Mouse (Mus musculus): ENCODE measurements around the gene Gdf3.
"Not testable (repeated sequence)": the region's sequence is repeated elsewhere in the genome, so short reads cannot be mapped to it uniquely, and the experiment has no call there.

The Gdf3 gene

DNA sequence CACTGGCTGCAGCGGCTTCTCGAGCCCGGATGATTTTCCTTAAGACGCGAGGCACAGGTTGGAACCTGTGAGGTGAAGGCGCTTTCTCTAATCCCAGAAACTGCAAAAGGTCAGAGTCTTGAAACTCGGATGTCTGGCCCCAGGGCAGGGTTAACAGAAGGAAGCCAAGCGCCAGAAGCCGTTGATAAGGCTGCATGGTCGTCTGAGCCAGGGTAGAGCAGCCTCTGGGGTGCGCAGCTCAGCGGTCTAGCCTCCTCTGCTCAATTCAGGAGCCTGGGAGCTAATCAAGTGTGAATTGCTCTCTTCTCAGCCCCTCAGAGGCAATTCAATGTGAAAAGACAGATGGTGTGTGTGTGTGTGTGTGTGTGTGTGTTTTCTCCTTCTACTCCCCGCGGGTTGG is at the start of gene Gdf3:
Gene Gdf3, minus strand, starts transcription at position 317 of the 400 bp plus-strand sequence.
- no peak for DNase-seq (ENCODE audit: inconsistent ontology term)

GRCm38 (mm10) chr6:122659567-122659966 is 49.7 kb upstream of the Gdf3 start:
- DNase-seq (ENCODE audit: inconsistent ontology term) = peak; percentile 26

DNA sequence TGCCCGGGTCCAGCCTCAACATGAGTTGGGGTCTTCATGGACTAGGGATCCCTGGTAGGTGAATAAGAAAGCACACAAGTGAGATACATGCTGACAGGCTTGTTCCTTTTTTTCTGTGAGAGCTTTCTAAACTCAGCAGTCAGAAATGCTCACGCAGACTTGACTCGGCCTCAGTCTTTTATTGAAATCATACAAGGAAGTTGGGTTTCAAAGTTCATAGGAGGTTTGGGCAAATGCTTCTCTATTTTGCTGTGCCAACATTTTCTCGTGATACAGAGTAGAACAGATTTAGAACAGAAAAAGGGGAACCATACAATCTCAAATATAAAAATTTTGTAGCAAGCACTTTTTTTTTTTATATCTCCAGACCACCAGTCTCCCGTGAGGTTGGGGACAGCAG is 47.7 kb upstream of the Gdf3 start:
- DNase-seq (ENCODE audit: inconsistent ontology term) = no peak

DNA sequence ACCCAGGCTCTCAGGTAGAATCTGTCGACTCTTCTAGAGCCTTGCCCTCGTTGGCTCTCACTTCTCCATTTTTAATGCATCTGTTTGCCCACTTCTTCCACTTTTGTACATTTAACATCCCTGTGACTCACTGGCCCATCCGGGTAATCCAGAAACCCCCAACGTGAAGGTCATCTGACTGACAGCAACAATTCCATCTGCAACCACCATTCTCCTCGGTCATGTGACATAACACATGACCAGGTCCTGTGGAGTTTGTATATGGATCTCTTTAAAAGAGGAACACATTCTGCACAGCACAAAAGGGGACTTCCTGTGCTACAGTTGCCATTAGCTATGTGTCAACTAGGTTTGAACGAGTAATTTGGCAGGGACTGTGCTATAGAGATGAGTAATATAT is 44.4 kb upstream of the Gdf3 start:
- no peak for DNase-seq (ENCODE audit: inconsistent ontology term)

GRCm38 (mm10) chr6:122650398-122650980 is 40.6 kb upstream of the Gdf3 start:
- DNase-seq (ENCODE audit: inconsistent ontology term) = no peak

DNA sequence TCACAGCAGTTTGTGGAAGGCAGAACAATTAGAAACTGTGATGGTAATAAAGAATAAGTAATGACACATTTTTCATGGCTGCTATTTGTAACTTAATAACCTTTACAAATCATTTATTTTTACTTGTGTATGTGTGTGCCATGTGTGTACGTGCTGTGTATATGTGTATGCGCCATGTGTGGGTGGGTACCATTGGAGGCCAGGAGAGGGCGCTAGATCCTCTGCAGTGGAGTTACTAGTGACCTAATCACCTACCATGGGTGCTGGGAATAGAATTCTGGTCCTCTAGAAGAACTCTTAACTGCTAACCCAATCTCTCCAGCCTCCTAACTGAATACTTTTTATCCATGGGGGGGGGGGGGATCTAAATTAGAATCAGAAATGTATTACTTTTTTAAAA is 40.0 kb upstream of the Gdf3 start:
- no peak for DNase-seq (ENCODE audit: inconsistent ontology term)

- not testable (repeated sequence) for DNase-seq (ENCODE audit: inconsistent ontology term)
These were observed 34.3 kb upstream of the Gdf3 start for GRCm38 (mm10) chr6:122644196-122644595.

GRCm38 (mm10) chr6:122637566-122637965 is 27.7 kb upstream of the Gdf3 start:
- not testable (repeated sequence) for DNase-seq (ENCODE audit: inconsistent ontology term)

DNA sequence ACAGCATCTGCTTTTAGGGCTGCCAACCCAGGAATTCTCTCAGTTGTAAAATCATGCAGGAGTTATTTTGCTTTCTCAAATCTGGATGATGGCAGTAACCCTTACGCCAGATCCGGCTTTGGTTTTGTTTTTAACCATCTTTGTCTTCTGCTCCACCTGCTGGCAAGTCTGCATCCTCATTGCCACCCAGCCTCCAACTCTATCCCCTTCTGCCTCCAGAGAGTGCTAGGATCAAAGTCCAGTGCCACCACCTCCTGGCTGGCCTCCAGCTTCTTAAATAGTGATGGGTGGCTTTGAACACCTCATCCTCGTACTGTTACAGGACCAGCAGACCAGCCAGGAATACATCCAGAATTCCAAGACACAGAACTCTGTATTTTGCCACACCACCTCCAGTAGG is 26.8 kb upstream of the Gdf3 start:
- DNase-seq (ENCODE audit: inconsistent ontology term) = no peak

GRCm38 (mm10) chr6:122635315-122635714 is 25.4 kb upstream of the Gdf3 start:
- no peak for DNase-seq (ENCODE audit: inconsistent ontology term)

DNA sequence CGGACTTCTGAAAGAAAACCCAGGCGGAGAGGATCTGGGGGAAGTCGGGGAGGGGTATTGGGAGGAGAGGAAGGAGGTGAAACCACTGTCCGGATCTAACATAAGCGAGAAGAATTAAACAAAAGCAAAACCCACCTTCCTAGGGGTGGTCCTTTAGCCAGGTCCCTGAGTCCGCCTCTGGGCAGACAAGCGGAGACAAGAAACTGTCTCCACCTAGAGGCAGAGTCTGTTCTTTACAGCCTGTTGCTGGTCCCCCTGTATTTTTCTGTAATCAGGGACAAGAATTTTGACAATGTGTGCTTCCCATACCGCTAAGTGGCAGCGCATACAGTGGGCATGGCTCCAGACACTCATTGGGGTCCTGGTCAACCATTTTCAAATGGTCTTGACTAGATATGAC is 23.5 kb upstream of the Gdf3 start:
- DNase-seq (ENCODE audit: inconsistent ontology term) = no peak

GRCm38 (mm10) chr6:122627469-122628108 is 17.7 kb upstream of the Gdf3 start:
- no peak for DNase-seq (ENCODE audit: inconsistent ontology term)

GRCm38 (mm10) chr6:122626110-122626509 is 16.2 kb upstream of the Gdf3 start, which contains the start of gene Dppa3:
TSS of gene Dppa3 (plus strand) at chr6:122626410.
- DNase-seq (ENCODE audit: inconsistent ontology term) = no peak

DNA sequence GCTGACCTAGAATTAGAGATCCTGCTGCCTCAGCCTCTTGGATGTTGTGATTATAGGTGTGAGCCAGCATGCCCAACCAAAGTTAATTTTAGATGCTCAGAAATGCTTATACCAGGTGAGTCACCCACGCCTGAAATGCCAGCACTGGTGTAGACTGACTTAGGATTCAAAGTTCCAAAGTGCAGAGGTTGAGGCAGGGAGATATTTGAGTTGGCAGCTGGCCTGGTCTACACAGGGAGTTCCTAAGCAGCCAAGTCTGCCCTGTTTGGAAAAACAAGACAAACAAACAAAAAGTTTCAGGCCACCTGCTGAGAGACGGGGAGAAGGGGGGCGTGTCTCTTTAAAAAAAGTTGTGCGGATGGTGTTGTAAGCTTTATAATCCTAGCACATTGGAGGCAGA is 15.3 kb upstream of the Gdf3 start:
- DNase-seq (ENCODE audit: inconsistent ontology term) = no peak

DNA sequence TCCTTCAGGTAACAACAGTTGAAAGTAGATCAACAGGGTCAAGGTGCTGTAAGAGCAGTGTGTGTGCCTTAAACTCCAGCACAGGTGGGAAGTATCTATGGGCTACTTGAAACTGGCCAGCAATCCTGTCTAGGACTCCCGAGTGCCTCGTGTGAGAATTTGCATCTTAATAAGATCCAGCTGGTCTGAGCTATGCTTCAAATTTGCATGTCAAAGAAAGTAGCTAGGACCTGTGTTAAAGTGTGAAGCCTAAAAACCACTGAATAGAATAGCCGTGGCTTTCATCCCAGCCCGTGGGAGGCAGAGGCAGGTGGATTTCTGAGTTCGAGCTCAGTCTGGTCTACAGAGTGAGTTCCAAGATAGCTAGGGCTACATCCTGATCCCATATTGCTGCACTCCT is 14.6 kb upstream of the Gdf3 start:
- no peak for DNase-seq (ENCODE audit: inconsistent ontology term)

DNA sequence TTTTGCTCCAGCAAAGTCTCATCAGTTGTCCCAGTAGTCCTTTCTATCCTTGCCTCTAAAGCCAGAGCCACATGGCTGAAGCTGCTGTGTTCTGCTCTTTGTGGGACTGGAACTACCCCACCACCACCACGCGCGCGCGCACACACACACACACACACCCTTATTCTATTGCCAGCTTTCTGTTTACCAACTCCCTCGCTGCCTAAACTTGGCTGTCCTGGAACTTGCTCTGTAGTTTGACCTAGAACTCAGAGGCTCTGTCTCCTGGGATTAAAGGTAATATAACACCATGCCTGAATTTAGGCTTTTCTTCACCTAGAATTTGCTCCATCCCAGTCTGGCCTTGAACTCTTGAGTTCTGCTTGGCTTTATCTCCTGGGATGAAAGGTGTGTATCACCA is 11.2 kb upstream of the Gdf3 start:
- no peak for DNase-seq (ENCODE audit: inconsistent ontology term)

- no peak for DNase-seq (ENCODE audit: inconsistent ontology term)
These were observed 6.1 kb upstream of the Gdf3 start for GRCm38 (mm10) chr6:122616022-122616421.

- no peak for DNase-seq (ENCODE audit: inconsistent ontology term)
These were observed 4.2 kb upstream of the Gdf3 start for GRCm38 (mm10) chr6:122614047-122614446.

DNA sequence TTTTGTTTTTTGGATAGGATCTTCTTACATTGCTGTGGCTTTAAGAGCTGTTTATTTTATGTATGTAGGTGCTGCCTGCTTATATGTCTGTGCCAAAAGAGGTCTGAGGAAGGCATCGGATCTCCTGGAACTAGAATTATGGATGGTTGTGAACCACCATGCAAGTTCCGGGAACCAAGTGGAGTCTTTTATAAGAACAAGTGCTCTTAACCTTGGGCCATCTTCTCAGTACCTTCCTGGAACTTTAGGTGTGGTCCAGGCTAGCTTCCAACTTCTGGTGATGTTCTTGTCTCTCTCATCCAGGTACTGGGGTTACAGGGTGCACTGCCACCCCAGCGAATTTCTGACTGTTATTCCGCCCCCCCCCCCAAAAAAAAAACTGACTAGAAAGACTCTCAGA is 2.5 kb upstream of the Gdf3 start:
- DNase-seq (ENCODE audit: inconsistent ontology term) = no peak

DNA sequence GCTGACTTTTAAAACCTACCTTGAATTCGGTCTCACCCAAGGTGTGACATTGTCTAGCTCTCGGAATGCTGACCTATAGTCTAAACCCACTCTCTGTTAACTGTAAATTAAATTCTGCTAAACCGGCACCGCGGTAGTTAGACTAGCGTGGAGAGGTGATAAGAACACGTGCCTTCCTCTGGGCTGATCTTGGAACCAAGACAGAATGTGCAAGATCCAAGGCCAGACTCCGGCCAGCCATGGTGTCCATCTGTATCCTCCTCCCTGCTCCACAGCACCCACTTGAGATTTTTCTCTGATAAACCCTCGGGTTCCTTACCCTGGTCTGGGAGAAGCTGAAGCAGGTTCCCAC is 534 bp downstream of the Gdf3 start:
- no peak for DNase-seq (ENCODE audit: inconsistent ontology term)

- no peak for DNase-seq (ENCODE audit: inconsistent ontology term)
These were observed 1.2 kb downstream of the Gdf3 start for GRCm38 (mm10) chr6:122608434-122609376.

DNA sequence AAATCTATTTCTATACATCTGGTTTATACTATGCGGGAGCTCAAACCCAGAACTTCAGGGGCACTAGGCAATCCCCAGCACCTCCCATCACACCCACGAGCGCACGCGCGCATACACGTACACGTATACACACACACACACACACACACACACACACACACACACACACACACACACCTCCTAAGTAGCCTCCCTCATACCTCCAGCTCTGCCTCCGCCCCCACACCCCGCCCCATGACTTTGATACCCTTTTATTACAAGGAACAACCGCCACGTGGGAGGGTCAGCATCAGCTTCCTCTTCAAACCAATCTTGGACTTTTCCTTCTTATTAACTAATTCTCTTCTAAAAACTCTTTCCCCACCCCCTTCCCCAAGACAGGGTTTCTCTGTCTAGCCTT is 2.2 kb downstream of the Gdf3 start:
- DNase-seq (ENCODE audit: inconsistent ontology term) = no peak

GRCm38 (mm10) chr6:122606661-122607060 is 3.2 kb downstream of the Gdf3 start:
- DNase-seq (ENCODE audit: inconsistent ontology term) = no peak
